Mouse (Mus musculus) intestine, postnatal 0 days (tissue): ENCODE data around the gene Rfxap. TPM values are rescaled to one million over a fixed set of nuclear protein-coding genes. Genes with fewer than 3 reads are reported as not detected.
A peak's percentile ranks its signal among the peaks of the same experiment; 100 is the strongest.
"Not testable (repeated sequence)": the region's sequence is repeated elsewhere in the genome, so short reads cannot be mapped to it uniquely, and the experiment has no call there.

Source experiments
- ATAC-seq: fragments of 200-750 bp; cut with Nextera tagmentation; 2 replicates; pipeline ENCODE4 v1.8.0; 2017; ENCODE audit warnings: mild to moderate bottlenecking, moderate TSS enrichment, moderate library complexity
- H3K27ac ChIP-seq: fragments of 300-500 bp; sonication (generic); 2 replicates; pipeline ENCODE4 v1.5.1; 2014; ENCODE audit warnings: mild to moderate bottlenecking, low read depth, low read length, moderate library complexity
- H3K27me3 ChIP-seq: fragments of 300-500 bp; sonication (generic); replicated peaks from 2 replicates; pipeline ENCODE4 v1.6.1; 2014; ENCODE audit warnings: low read length, mixed read lengths; ENCODE audit not compliant: control insufficient read depth, insufficient read depth
- H3K36me3 ChIP-seq: fragments of 300-500 bp; sonication (generic); 2 replicates; pipeline ENCODE4 v1.6.1; 2014; ENCODE audit warnings: mild to moderate bottlenecking, moderate library complexity; ENCODE audit not compliant: control insufficient read depth, insufficient read depth
- H3K4me1 ChIP-seq: fragments of 300-500 bp; sonication (generic); replicated peaks from 2 replicates; pipeline ENCODE4 v1.6.1; 2014; ENCODE audit warnings: antibody characterized with exemption, low read length, mixed read lengths; ENCODE audit not compliant: control insufficient read depth, insufficient read depth
- H3K4me2 ChIP-seq: fragments of 300-500 bp; sonication (generic); replicated peaks from 2 replicates; pipeline ENCODE4 v1.6.1; 2014; ENCODE audit warnings: low read depth, mild to moderate bottlenecking, moderate library complexity
- H3K4me3 ChIP-seq: fragments of 300-500 bp; sonication (generic); 2 replicates; pipeline ENCODE4 v1.5.1; 2014; ENCODE audit warnings: low read depth, low read length
- H3K9ac ChIP-seq: fragments of 300-500 bp; sonication (generic); 2 replicates; pipeline ENCODE4 v1.6.1; 2014; ENCODE audit warnings: mild to moderate bottlenecking, low read depth, low read length
- H3K9me3 ChIP-seq: fragments of 300-500 bp; sonication (generic); 2 replicates; pipeline ENCODE4 v1.6.1; 2016; ENCODE audit warnings: mixed run types; ENCODE audit not compliant: control insufficient read depth
- CTCF ChIP-seq: sonication (generic); IDR thresholded peaks from 2 replicates; pipeline ENCODE4 v1.5.1; 2016; ENCODE audit warnings: low read depth, mild to moderate bottlenecking, control low read depth, antibody characterized with exemption, moderate library complexity
- WGBS: fragments of 180-500 bp; shearing (Covaris S2); extraction: QIAGEN DNeasy Blood & Tissue Kit; methylation state at CpG from one replicate; pipeline ENCODE4 v1.1.7; 2014; 5-methylcytosine and 5-hydroxymethylcytosine counted together
- polyA plus RNA-seq: library from polyadenylated mRNA; unstranded; fragments of >200 nt; fragmentation: Nextera tagmentation; extraction: Ambion mirVana; gene quantifications from 2 replicates; pipeline ENCODE4 v1.2.1, GENCODE M21; 2015

Rfxap gene
- polyA plus RNA-seq, 1 experiment from 2014 or later = 30.8 TPM

DNA sequence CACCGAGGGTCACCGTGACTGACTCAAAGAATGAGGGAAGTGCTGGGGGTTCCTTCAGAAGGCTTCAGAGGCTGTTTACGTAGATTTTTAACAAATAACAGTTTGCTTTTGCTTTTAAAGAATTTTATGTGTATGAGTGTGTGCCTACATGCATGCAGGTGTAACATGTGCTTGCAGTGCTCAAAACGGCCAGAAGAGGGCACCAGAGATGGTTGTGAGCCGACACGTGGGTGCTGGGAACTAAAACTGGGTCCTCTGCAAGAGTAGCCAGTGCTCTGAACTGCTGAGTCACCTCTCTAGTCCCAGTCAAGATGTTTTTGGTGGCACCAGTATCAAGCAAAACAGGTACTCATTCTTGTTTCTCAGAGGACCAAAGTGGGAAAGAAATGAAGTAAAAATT is 34.0 kb downstream of the Rfxap start:
- ATAC-seq = no peak
- H3K4me2 ChIP-seq = no peak overlapping the region
- 83% methylated on average over 6 of the region's 6 CpGs for WGBS
- H3K9ac ChIP-seq = no peak overlapping the region
- peaks cover 3% of the 10 kb centered on the region; the same call in 1 of the 2 replicates for H3K9me3 ChIP-seq
- no peaks in the 10 kb centered on the region for H3K36me3 ChIP-seq
- H3K4me1 ChIP-seq = no peaks in the 10 kb centered on the region
- H3K27ac ChIP-seq = no peak overlapping the region
- H3K27me3 ChIP-seq = no peaks in the 10 kb centered on the region
- peak; percentile 31 for TF ChIP-seq CTCF
- no peak overlapping the region for H3K4me3 ChIP-seq

DNA sequence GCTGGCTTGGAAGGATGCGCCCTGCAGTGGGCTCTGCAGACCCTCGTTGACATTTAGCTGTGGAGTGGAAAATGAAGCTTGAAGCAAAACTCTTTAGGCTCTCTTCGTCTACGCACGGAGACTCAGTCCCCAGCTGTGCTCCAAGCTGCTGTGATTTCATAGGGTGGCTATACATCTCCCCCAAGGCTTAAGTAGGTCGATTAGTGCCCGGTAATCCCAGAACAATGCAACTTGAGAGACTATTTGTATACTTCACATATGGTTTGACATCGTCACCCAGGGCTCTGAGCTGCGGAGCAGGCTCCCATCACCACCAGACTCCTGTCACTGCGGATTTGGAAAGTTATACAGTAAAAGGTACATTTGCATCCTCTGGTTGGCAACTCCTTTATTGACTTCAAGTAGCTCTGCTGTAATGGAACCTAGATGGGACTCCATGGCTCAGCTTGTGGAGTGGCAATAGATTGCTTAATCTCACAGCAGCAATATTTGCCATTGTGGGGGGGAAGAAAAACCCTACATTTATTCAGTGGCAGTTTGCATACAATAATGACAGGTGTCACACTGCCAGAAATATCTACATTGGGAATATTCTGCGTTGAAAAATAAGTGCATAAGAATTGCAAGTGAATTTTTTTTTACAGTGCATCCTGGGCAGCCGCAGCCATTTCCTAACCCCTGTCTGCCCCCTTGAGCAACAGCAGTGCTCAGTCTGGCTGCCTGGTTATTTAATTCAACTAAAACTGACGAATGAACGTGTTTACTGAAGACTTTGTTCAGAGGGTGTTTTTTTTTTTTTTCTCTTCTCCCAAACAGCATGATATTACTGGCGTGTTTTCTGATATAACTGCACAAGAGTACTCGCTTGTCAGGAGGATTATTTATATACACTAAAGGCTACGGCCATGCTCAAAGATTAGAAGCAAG is 38.0 kb downstream of the Rfxap start:
- Histone ChIP-seq H3K27ac (no peak overlapping the region), H3K36me3 (no peaks in the 10 kb centered on the region), H3K4me3 (no peak overlapping the region), H3K9me3 (peaks cover 3% of the 10 kb centered on the region; the same call in 1 of the 2 replicates), H3K4me2 (no peak overlapping the region), H3K9ac (no peak overlapping the region), H3K4me1 (no peaks in the 10 kb centered on the region), H3K27me3 (no peaks in the 10 kb centered on the region)
- TF ChIP-seq CTCF = no peak
- WGBS = 69% methylated on average over 17 of the region's 17 CpGs
- no peak for ATAC-seq

DNA sequence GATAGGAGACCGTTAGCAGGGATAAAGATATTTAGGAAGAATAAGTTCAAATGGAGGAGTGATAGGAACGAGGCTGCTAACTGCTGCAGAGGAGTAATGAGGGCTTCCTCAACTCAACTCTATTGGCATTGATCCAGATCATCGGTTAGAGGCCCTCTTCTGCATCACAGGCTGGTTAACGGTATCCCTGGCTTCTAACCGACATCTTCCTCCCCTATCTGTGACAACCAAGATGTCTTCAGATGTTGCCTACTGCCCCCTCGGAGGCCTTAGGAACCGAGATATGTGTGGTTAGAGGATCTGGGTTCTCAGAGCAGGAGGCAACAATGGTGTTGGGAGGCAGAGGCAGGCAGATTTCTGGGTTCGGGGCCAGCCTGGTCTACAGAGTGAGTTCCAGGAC is 39.0 kb downstream of the Rfxap start:
- H3K36me3 ChIP-seq = no peaks in the 10 kb centered on the region
- 83% methylated on average over 8 of the region's 8 CpGs for WGBS
- H3K27me3 ChIP-seq = no peaks in the 10 kb centered on the region
- H3K9ac ChIP-seq = no peak overlapping the region
- H3K9me3 ChIP-seq = peaks cover under 1% of the 10 kb centered on the region; the same call in 1 of the 2 replicates
- no peak overlapping the region for H3K4me3 ChIP-seq
- no peak for ATAC-seq
- H3K4me1 ChIP-seq = no peaks in the 10 kb centered on the region
- no peak overlapping the region for H3K4me2 ChIP-seq
- no peak for TF ChIP-seq CTCF
- H3K27ac ChIP-seq = no peak overlapping the region

DNA sequence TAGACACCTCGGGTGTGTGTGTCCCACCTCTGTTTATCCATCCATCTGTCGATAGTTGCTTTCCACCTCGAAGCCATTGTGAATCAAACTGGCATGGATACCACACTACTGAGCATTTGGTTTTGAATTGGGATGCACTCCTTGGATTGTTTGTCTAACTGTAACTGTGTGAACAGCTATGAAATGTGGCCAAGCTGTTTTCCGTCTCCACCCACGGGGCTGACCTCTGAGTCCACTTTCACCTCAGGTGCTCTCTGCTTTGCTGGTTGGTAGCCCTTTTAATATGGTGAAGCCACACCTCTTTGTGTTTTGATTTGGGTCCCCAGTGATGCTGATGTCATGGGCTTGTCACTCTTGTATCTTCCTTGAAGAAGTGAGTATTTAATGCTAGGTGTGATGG is 40.8 kb downstream of the Rfxap start:
- Histone ChIP-seq H3K4me1 (no peaks in the 10 kb centered on the region), H3K27me3 (no peaks in the 10 kb centered on the region), H3K4me2 (no peak overlapping the region), H3K27ac (no peak overlapping the region), H3K36me3 (no peaks in the 10 kb centered on the region), H3K4me3 (no peak overlapping the region), H3K9ac (no peak overlapping the region), H3K9me3 (no peaks in the 10 kb centered on the region)
- whole genome bisulfite sequencing = 61% methylated on average over 5 of the region's 5 CpGs
- ATAC-seq = no peak
- no peak for TF ChIP-seq CTCF

DNA sequence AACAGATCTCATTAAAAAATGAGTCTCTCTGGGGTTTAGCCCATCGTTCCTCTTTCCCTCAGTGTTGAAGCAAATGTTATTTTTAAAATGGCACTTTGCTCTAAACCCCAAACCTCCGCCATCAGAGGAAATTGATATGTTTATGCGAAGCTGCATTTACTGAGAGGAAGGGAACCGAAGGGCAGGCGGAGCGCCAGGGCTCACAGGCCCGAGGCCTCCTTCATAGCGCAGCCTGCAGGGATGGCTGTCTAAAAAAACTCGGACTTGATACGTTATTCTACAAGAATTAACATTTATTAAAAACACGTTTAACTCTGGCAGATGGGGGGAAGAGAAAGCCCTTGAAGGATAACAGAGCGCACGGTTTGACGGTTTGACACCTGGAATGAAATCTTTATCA is 41.6 kb downstream of the Rfxap start:
- H3K36me3 ChIP-seq = no peaks in the 10 kb centered on the region
- H3K4me1 ChIP-seq = no peaks in the 10 kb centered on the region
- H3K9me3 ChIP-seq = no peaks in the 10 kb centered on the region
- H3K27me3 ChIP-seq = no peaks in the 10 kb centered on the region
- no peak overlapping the region for H3K4me3 ChIP-seq
- no peak overlapping the region for H3K4me2 ChIP-seq
- no peak for ATAC-seq
- 64% methylated on average over 14 of the region's 14 CpGs for WGBS
- H3K9ac ChIP-seq = no peak overlapping the region
- no peak overlapping the region for H3K27ac ChIP-seq
- TF ChIP-seq CTCF = no peak

DNA sequence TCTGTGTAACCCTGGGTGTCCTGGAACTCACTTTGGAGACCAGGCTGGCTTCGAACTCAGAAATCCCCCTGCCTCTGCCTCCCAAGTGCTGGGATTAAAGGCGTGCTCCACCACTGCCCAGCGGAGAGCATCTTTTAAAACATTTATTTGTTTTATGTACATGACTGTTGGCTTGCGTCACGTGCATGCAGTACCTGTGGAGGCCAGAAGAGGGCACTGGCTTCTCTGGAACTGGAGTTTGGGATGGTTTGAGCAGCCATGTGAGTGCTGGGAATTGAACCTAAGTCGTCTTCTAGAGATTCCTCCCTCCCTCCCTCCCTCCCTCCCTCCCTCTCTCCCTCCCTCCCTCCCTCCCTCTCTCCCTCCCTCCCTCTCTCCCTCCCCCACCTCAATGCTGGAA is 42.1 kb downstream of the Rfxap start:
- not testable (repeated sequence) for H3K4me2 ChIP-seq, H3K27ac ChIP-seq, H3K9me3 ChIP-seq, H3K4me1 ChIP-seq, ATAC-seq, H3K4me3 ChIP-seq, H3K27me3 ChIP-seq, H3K9ac ChIP-seq, H3K36me3 ChIP-seq
- 93% methylated on average over 6 of the region's 6 CpGs for WGBS
- TF ChIP-seq CTCF = peak; percentile 57
